Mouse (Mus musculus) megakaryocyte progenitor cell, adult 5-6 weeks (primary cell): ENCODE measurements around the gene Slco1a5. TPM values are rescaled to one million over a fixed set of nuclear protein-coding genes. Genes with fewer than 3 reads are reported as not detected.
"Not testable (repeated sequence)": the region's sequence is repeated elsewhere in the genome, so short reads cannot be mapped to it uniquely, and the experiment has no call there.

Source experiments
- ATAC-seq: replicated peaks from 2 replicates; pipeline ENCODE4 v1.8.0; 2016; ENCODE audit warnings: mild to moderate bottlenecking, moderate TSS enrichment, inconsistent platforms; ENCODE audit not compliant: poor library complexity
- total RNA-seq, 2 experiments: library from RNA; stranded (forward) in 1 of 2; stranded (reverse) in 1 of 2; fragments of 157-497, 149-512 nt in 1 of 2; fragments of 200-1000 nt in 1 of 2; gene quantifications; 2 replicates each; pipeline versions ENCODE4 v1.2.3 to v1.2.4; 2015 to 2017

Slco1a5 gene
- total RNA-seq (2015) (not detected in 2 replicates), total RNA-seq (2017) (not detected in 2 replicates)

GRCm38 (mm10) chr6:142322881-142323280 is at the start of gene Slco1a5:
Gene Slco1a5, minus strand, starts transcription at chr6:142322981.
- no peak for ATAC-seq

GRCm38 (mm10) chr6:142369568-142369967 is 46.8 kb upstream of the Slco1a5 start:
- ATAC-seq: no peak

- ATAC-seq: no peak
Observed at GRCm38 (mm10) chr6:142367565-142367964, 44.8 kb upstream of the Slco1a5 start.

- ATAC-seq: no peak
Observed at GRCm38 (mm10) chr6:142366473-142367018, 43.8 kb upstream of the Slco1a5 start.

GRCm38 (mm10) chr6:142365742-142366472 is 43.1 kb upstream of the Slco1a5 start:
- no peak for ATAC-seq

GRCm38 (mm10) chr6:142363019-142363576 is 40.3 kb upstream of the Slco1a5 start:
- ATAC-seq: peak; percentile 56

- no peak for ATAC-seq
Observed at GRCm38 (mm10) chr6:142362036-142362435, 39.3 kb upstream of the Slco1a5 start.

- ATAC-seq: no peak
Observed at GRCm38 (mm10) chr6:142357106-142357505, 34.3 kb upstream of the Slco1a5 start.

GRCm38 (mm10) chr6:142352099-142352498 is 29.3 kb upstream of the Slco1a5 start:
- not testable (repeated sequence) for ATAC-seq

- ATAC-seq: no peak
Observed at GRCm38 (mm10) chr6:142347431-142348385, 24.9 kb upstream of the Slco1a5 start.

GRCm38 (mm10) chr6:142346181-142347110 is 23.7 kb upstream of the Slco1a5 start:
- peak; percentile 18; the same call in 1 of the 2 replicates for ATAC-seq

- ATAC-seq: peak; percentile 88
Observed at GRCm38 (mm10) chr6:142345440-142346038, 22.8 kb upstream of the Slco1a5 start, which contains the start of gene Pyroxd1. Gene Pyroxd1, plus strand, starts transcription at chr6:142345654.

- ATAC-seq: peak; percentile 38
Observed at GRCm38 (mm10) chr6:142343561-142343960, 20.8 kb upstream of the Slco1a5 start.

GRCm38 (mm10) chr6:142339576-142339975 is 16.8 kb upstream of the Slco1a5 start:
- ATAC-seq: no peak

GRCm38 (mm10) chr6:142338961-142339360 is 16.2 kb upstream of the Slco1a5 start:
- no peak for ATAC-seq

GRCm38 (mm10) chr6:142329201-142329600 is 6.4 kb upstream of the Slco1a5 start:
- ATAC-seq: no peak

GRCm38 (mm10) chr6:142326598-142326997 is 3.8 kb upstream of the Slco1a5 start:
- peak; percentile 56; the same call in 1 of the 2 replicates for ATAC-seq

GRCm38 (mm10) chr6:142317106-142317505 is 5.7 kb downstream of the Slco1a5 start:
- ATAC-seq: 0 out of 2 replicates have a peak, but pooled peaks have one; percentile 17

- ATAC-seq: no peak
Observed at GRCm38 (mm10) chr6:142314285-142314684, 8.5 kb downstream of the Slco1a5 start.
